In the genomic region with DNA sequence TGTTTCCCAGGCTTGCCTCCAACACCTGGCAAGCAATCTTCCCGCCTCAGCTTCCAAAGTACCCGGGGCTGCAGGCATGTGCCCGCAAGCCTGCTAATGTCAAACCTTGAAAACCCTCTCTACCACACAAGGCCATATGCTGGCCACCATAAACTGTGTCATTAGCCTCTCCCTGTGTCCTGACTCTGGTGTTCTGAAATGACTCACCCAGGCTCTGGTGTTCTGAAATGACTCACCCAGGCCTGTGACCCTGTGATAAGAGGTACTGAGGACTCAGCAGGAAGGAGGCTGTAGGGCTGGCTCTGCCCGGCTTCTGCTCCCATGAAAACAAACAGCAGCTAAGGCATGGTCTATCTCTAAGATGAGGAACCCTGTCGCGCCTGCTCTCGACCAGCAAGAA, we compare ENCODE assay signal across 11 mouse cellular contexts. TPM values are rescaled to one million over a fixed set of nuclear protein-coding genes. Genes with fewer than 3 reads are reported as not detected.
DNase-seq lines count a peak whose midpoint lies in the region; ATAC-seq lines count a peak whose summit lies in the region.
"Had no signal": no experiment of that assay in that cellular context is flagged by ENCODE, and none has a peak within 500 bp of the region (broad histone marks: within the 10 kb centered on the region; RNA-seq: fewer than 3 reads in every experiment).

No protein-coding gene starts in this region.

- H3K27ac ChIP-seq in liver, embryonic 12.5 days = peak overlapping the region; percentile 86
- H3K27ac ChIP-seq: lung, embryonic 15.5 days had no signal

- H3K4me2 ChIP-seq in liver, embryonic 12.5 days = peak overlapping the region; percentile 42
- H3K4me2 ChIP-seq: lung, embryonic 15.5 days had no signal

- no peaks in the 10 kb centered on the region for H3K27me3 ChIP-seq in liver, embryonic 12.5 days (replicated peaks)
- H3K27me3 ChIP-seq: lung, embryonic 15.5 days had no signal

- H3K9me3 ChIP-seq in liver, embryonic 12.5 days (replicated peaks) = no peaks in the 10 kb centered on the region
- H3K9me3 ChIP-seq: lung, embryonic 15.5 days had no signal

- ATAC-seq in liver, embryonic 12.5 days = peak; percentile 99
- no peak for ATAC-seq in frontal cortex, adult (ENCODE audit: low TSS enrichment)
- ATAC-seq: forebrain, postnatal 0 days had no signal

- H3K9ac ChIP-seq in liver, embryonic 12.5 days = no peak overlapping the region
- H3K9ac ChIP-seq: forebrain, postnatal 0 days; lung, embryonic 15.5 days had no signal

- WGBS in liver, embryonic 12.5 days (ENCODE audit: insufficient replicate concordance) = 27% methylated on average over 7 of the region's 7 CpGs

- peaks cover 56% of the 10 kb centered on the region for H3K4me1 ChIP-seq in liver, embryonic 12.5 days

- no peak overlapping the region for H3K4me3 ChIP-seq in liver, embryonic 12.5 days
- H3K4me3 ChIP-seq: lung, embryonic 15.5 days had no signal

- no peaks in the 10 kb centered on the region for H3K36me3 ChIP-seq in liver, embryonic 12.5 days

- peak; percentile 40 to 53 for DNase-seq in spleen, postnatal 36 days (ENCODE audit: low spot score in 2 of 2)
- DNase-seq in spleen, adult 18-20 months = no peak
- peak; percentile 79 for DNase-seq in c-Kit-negative CD71-positive TER-119-positive erythroid progenitor cells, embryonic 14.5 days (ENCODE audit: low read depth, low spot score)
- DNase-seq in yolk sac, embryonic 10.5 days (ENCODE audit: low spot score) = peak; percentile 86
- DNase-seq in layer of hippocampus, adult 11-12 months (ENCODE audit: low spot score) = no peak
- no peak for DNase-seq in frontal cortex, postnatal 10 days (ENCODE audit: low spot score in 2 of 2)
- DNase-seq: forebrain, postnatal 0 days; right cerebral cortex, postnatal 25 days had no signal

RNA-seq across cellular contexts. Expression of a gene that starts 13.3 kb away (rescaled TPM):
- 47.2 and 49.9 TPM in 2 replicates for polyA plus RNA-seq in liver, embryonic 12.5 days (2016; fragmentation: Nextera tagmentation; extraction: Ambion mirVana)

RNA-seq across cellular contexts. Expression of a gene that starts 42.6 kb away (rescaled TPM):
- 18.5 and 19.5 TPM in 2 replicates for polyA plus RNA-seq in liver, embryonic 12.5 days (2016; fragmentation: Nextera tagmentation; extraction: Ambion mirVana)

Comparison
In these comparisons a context has a peak if more than half of its experiments do, and no peak if none do; other contexts are left out.
1. DNase-seq: peak in spleen, postnatal 36 days (2 of 2), c-Kit-negative CD71-positive TER-119-positive erythroid progenitor cells, embryonic 14.5 days (single experiment) and yolk sac, embryonic 10.5 days (single experiment); none in spleen, adult 18-20 months (0 of 2), layer of hippocampus, adult 11-12 months (single experiment) and frontal cortex, postnatal 10 days (0 of 2).